Mouse (Mus musculus): ENCODE results near the gene Glce.

Glce gene

DNA sequence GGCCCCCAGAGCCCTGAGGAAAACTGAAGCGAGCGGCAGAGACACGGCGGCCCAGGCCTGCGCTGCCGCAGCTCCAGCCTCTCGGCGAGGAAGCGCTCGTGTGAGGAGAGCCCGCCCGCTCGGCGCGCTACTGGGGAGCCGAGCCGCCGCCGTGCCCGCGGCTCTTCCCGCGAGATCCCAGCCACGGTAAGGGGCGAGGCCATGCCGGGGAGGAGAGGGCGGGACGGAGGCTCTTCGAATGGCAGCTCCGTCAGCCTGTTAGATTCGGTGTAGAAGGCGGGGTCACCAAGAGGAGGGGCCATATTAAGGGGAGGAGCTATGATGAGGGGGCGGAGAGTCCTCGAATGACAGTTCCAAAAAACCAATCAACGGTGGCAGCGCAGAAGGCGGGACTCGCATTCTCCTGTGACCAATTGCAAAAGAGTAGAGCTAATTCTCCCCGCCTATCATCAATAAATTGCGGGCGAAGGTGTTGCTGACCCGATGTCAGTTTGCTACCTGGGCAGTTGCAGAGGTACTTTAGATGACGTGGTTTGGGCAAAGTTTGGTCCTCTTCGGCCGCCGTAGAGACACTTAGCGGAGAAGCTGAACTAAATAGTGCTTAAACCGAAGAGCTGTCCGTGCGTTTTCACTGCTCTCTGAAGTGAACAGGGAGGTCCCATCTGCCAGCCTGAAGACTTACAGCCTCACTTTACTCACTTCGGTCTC, at the start of gene Glce:
Glce (minus strand) TSS at position 148 of the 708 bp plus-strand sequence.
- in situ Hi-C loops (cut with MboI; ENCODE audit: low pct_unique_long_range_greater_than_20kb in 1 of 2, low sequenced_read_pairs in 2 of 2, unreplicated experiment in 1 of 2): no loop called here

DNA sequence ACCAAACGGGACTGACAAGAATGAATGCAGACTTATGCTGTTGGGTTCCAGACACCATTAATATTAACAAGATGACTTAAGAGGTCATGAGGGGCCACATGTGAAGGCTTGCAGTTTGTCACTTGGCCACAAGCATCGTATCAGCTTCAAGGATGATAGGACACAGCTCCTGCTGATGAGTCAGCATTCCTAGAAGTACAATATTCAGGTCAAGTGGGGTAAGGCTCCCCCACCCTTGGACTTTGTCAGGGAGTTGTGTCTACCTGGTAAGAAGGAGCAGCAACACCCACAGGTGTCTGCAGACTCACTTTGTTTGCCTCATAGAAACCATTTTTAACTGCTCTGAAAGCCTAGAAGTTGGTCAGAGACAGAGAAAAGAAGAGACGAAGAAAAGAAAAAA, 49.8 kb upstream of the Glce start:
- in situ Hi-C loops (cut with MboI; ENCODE audit: low pct_unique_long_range_greater_than_20kb in 1 of 2, low sequenced_read_pairs in 2 of 2, unreplicated experiment in 1 of 2): no loop called here

DNA sequence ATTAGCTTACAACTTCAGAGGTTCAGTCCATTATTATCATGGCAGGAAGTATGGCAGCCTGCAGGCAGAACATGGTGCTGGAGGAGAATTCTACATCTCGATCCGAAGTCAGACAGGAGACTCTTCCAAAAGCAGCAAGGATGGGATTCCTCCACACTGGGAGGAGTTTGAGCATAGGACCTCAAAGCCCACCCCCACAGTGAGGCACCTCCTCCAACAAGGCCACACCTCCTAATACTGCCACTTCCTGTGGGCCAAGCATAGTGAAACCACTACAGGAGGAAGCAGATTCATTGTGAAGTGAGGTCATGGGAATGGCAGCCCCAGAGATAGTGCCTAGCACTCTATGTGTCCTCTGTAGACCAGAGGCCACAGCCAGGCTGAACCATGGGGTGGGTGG, 48.5 kb upstream of the Glce start:
- in situ Hi-C loops (cut with MboI; ENCODE audit: low pct_unique_long_range_greater_than_20kb in 1 of 2, low sequenced_read_pairs in 2 of 2, unreplicated experiment in 1 of 2): no loop called here

DNA sequence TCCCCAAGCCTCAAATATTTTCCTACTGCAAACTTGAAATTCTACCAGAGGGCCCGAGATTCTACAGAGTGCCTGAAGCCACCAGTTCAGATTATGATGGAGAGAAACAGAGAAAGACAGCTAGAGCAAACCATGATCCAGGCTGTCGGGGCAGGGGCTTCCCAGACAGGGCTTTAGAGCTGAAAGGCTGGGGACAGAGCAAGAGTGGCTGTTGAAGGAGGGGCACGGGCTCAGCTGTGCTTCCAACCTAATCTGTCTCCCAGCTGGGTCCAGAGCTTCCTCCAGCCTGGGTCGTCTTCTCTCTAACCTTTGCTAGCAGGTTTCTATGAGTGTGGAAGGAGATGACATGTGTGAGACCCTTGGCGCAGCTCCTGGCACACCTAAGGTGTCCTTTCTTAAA, 44.2 kb upstream of the Glce start:
- in situ Hi-C loops (cut with MboI; ENCODE audit: low pct_unique_long_range_greater_than_20kb in 1 of 2, low sequenced_read_pairs in 2 of 2, unreplicated experiment in 1 of 2): no loop called here

DNA sequence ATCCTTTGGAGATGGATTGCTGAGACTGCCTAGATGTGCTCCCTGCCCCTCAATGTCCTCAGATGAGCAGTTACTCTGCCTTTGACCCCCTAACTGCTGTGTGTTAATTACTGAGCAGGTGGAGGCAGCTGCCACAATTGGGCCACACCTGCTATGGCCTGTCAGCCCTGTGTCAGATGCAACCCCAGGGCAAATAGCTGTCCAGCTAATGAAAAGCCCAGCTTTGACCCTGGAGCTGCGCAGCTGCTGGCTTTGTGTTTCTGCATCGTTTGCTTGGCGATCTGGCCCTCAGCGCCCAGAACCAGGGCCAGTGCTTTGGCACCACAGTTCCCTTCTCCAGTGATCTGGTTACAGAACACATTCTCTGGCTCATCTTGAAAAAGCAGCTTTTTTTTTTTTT, 43.7 kb upstream of the Glce start:
- in situ Hi-C loops (cut with MboI; ENCODE audit: low pct_unique_long_range_greater_than_20kb in 1 of 2, low sequenced_read_pairs in 2 of 2, unreplicated experiment in 1 of 2): no loop called here

DNA sequence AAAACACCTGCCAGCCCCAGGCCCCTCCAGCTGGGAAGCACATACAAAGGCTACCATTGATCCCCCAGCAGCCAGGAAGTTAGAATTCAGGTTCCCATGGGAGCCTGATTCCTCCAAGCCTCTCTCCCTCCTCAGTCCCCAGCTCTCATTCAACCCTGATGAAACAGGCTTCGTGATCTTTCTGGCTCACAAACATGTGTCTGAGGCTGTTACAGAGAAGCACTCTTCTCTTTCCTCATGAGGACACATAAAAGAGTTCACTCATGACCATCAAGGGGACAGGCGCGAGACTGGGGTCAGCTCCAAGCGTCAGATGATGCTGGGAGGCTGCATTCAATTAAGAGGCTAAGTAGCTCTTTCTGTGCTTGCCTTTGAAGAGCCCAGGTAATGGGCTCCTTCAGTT, 40.4 kb upstream of the Glce start:
- in situ Hi-C loops (cut with MboI; ENCODE audit: low pct_unique_long_range_greater_than_20kb in 1 of 2, low sequenced_read_pairs in 2 of 2, unreplicated experiment in 1 of 2): no loop called here

DNA sequence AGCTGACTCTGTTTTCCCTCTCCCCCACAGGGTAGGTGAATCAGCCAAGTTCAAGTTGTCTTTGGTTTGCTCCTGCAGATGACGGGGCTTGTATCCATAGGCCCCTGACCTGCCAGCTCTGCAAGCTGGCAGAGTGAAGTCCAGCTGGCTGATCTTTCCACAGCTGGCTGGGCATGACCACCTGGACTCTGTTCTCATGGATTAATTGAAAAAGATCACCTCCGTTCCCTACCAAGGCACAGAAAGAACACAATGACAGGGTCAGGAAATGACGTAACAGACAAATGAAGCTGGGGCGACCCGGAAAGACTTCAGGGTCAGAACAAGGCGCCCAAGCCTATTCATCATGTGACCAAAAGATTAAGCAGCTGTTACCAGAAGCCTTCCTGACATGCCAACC, 38.3 kb upstream of the Glce start:
- in situ Hi-C loops (cut with MboI; ENCODE audit: low pct_unique_long_range_greater_than_20kb in 1 of 2, low sequenced_read_pairs in 2 of 2, unreplicated experiment in 1 of 2): no loop called here

DNA sequence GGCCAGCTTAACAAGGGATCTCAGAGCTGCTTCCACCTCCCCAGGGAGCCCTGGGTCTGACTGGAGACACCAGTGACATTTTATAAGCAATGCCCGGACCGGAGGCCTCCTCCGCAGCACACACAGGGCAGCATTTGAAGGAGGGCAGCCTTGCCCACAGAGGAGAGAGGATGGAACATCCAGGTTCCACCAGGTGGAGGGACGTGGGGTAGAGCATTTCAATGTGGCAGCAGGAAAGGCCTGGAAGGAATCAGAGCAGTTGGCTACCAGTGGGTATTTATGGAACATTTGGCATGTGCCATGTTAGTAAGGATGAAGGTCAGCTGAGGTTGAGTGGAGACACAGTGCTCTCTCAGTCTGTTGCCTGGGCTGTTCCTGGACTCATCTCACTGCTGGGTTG, 36.3 kb upstream of the Glce start:
- in situ Hi-C loops (cut with MboI; ENCODE audit: low pct_unique_long_range_greater_than_20kb in 1 of 2, low sequenced_read_pairs in 2 of 2, unreplicated experiment in 1 of 2): no loop called here

DNA sequence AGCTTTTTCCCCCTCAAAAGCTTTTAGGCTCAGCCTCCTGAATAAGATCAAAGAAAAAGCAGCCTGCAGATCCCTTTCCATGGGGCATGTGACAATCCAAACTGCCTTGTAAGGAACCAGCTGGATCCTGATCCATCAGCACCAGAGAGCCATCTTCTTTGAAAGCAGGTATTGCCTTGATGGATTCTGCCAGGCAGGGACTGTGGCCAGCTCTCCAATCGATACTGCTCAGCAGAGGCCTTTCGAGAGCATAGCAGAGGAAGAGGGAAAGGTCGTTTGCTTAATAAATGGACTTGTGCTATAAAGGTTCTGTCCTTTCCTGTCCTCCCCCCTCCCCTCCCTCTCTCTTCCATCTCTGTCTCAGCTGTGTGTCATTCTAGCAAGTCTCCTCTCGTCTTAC, 33.4 kb upstream of the Glce start:
- in situ Hi-C loops (cut with MboI; ENCODE audit: low pct_unique_long_range_greater_than_20kb in 1 of 2, low sequenced_read_pairs in 2 of 2, unreplicated experiment in 1 of 2): no loop called here

DNA sequence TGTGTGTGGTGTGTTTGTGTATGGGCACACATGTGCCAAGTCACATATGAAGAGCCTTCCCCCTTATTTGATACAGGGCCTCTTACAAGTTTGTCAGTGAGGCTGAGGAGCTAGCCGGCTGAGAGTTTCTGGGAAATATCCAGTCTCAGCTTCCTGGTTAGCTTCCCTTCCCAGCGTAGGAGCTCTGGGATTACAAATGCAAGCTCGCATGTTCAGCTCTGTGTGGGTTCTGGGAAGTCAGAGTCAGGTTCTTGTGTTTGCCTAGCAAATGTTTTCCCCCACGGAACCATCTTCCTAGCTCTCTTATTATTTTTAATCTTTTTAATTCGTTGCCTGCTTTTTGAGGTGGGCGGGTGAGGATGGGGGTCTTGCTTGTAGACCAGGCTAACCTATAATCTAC, 32.9 kb upstream of the Glce start:
- in situ Hi-C loops (cut with MboI; ENCODE audit: low pct_unique_long_range_greater_than_20kb in 1 of 2, low sequenced_read_pairs in 2 of 2, unreplicated experiment in 1 of 2): no loop called here

DNA sequence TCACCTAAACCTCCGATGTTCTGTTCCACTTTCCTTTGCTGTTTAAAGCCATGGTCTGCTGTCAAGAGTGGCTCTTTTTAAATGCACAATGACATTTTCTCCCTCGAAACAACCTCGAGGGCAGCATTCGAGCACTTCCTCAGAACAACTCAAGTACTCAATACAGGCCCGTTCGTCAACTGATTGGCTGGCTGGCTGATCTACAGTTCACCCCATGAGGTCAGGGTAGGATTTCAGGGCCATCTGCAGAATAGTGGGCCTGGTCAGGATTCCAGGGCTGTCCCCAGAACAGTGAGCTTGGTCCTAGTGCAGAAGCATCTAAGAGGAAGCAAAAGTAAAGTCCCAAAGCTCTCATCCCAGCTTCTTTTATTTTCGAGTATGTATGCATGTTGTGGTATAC, 32.5 kb upstream of the Glce start:
- in situ Hi-C loops (cut with MboI; ENCODE audit: low pct_unique_long_range_greater_than_20kb in 1 of 2, low sequenced_read_pairs in 2 of 2, unreplicated experiment in 1 of 2): no loop called here

DNA sequence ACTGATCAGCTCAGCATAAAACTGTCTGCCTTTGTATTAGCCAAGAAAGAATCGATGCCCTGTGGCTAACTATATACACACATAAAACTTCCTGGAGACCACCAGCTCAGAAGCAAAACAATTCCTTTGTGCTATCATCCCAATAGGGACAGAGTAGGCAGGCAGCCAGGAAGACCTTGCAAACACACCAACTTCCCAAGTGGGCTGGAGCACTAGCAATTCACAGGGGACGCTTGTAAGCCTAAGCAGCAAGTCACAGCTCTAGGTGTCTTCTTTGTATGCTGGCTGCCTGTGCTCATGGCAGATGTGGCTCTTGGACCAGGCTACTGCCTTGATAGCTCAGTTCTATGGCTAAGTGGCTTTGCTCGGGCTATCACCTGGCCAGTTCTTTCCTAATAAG, 32.1 kb upstream of the Glce start:
- in situ Hi-C loops (cut with MboI; ENCODE audit: low pct_unique_long_range_greater_than_20kb in 1 of 2, low sequenced_read_pairs in 2 of 2, unreplicated experiment in 1 of 2): no loop called here

DNA sequence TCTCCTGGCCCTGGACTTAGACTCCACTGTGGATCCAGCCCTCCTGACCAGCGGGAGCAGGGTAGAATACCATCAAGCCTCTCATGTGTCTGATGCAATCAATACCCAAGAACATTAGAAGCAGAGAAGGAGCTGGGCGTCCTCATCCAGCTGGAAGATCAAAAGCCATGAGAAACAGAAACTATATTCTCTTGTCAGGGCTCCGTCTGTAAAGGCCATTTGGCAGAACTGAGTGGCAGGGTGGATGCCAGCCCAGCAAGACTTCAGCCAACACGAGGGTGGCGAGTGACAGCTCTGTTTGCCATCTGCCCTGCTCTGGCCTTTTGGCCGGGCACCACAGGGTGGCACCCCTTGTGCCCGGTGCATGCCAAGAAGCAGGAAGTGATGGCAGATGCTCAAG, 30.8 kb upstream of the Glce start:
- in situ Hi-C loops (cut with MboI; ENCODE audit: low pct_unique_long_range_greater_than_20kb in 1 of 2, low sequenced_read_pairs in 2 of 2, unreplicated experiment in 1 of 2): no loop called here

DNA sequence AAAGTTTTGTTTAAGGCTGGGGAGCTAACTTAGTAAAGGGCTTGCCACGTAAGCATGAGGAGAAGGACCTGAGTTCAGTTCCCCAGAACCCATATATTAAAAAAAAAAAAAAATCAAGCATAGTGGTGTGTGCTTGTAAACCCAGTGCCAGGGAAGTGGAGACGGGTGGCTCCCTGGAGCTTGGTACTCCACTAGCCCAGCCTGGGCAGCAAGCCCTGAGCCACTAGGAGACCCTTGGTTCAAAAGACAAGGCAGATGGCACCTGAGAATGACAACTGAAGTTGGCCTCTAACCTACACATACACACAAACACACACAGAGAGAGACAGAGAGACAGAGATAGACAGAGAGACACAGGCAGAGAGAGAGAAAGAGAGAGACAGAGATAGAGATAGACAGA, 30.1 kb upstream of the Glce start:
- in situ Hi-C loops (cut with MboI; ENCODE audit: low pct_unique_long_range_greater_than_20kb in 1 of 2, low sequenced_read_pairs in 2 of 2, unreplicated experiment in 1 of 2): no loop called here

DNA sequence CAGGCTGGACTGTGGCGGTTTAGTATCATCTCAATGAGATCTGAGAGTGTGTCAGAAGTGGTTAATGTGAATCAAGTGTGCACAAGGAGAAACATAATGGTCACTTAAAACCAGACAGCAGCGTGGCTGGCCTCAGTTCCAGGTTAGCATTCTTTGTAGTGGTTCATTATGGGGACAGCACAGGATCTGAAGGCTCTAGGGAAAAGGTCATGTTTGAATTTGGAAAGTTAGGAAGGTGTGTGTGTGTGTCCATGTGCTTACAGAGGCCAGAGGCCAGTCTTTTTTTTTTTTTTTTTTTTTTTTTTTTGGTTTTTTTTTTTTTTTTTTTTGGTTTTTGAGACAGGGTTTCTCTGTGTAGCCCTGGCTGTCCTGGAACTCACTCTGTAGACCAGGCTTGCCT, 22.7 kb upstream of the Glce start:
- in situ Hi-C loops (cut with MboI; ENCODE audit: low pct_unique_long_range_greater_than_20kb in 1 of 2, low sequenced_read_pairs in 2 of 2, unreplicated experiment in 1 of 2): no loop called here

DNA sequence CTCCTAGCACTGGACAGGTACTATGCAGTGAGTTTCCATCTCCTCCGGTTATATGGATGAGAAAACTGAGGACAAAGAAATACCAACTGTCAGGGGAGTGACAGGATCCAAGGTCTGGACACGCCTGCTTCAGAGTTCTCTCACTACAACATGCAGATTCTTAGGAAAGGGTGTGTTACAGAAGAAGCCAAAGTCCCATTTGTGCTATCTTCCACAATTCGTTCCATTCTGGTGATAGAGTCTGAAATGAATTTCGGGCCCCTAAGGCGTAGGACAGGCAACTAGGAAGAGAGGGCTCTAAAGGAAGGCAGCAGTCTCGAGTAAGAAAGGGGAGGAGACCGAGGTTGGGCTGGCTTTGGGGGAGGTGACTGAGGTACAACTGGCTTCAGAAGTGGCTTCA, 21.0 kb upstream of the Glce start:
- in situ Hi-C loops (cut with MboI; ENCODE audit: low pct_unique_long_range_greater_than_20kb in 1 of 2, low sequenced_read_pairs in 2 of 2, unreplicated experiment in 1 of 2): no loop called here

DNA sequence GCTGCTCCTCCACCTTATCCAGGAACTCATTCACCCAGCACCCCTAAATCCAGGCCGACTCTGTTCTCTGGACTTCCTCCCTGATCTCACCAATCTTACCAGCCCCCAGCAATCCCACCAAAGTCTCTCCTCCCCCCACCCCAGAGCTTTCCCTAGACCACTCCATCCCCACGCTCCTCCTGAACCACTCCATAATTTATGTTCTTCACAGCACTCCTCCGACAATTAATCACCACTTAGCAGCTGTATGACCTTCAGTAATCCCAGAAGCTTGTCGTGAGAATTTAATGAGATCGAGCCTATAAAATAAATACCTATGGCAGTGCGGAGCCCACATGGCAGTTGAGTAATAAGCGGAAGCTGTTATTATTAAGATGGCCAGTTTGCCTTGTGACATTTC, 16.6 kb upstream of the Glce start:
- in situ Hi-C loops (cut with MboI; ENCODE audit: low pct_unique_long_range_greater_than_20kb in 1 of 2, low sequenced_read_pairs in 2 of 2, unreplicated experiment in 1 of 2): no loop called here

DNA sequence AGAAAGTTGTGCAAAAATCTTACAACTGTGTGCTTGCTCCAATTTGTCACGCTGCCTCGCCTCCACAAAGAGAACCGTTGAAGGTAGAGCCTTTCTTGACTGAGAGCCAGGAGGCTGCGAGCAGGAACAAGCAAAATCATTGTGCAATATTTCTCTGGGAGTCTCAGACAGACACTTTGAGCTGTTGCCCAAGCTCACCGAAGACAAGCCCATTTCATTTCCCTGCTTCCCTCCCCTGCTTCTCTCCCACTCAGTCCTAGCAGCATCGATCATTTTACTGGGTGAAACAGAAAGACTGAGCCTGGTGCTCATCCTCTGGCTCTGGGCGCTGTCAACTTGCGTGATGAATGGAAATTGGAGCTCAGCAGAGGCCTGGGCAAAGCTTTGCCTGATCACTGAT, 14.8 kb upstream of the Glce start:
- in situ Hi-C loops (cut with MboI; ENCODE audit: low pct_unique_long_range_greater_than_20kb in 1 of 2, low sequenced_read_pairs in 2 of 2, unreplicated experiment in 1 of 2): no loop called here

DNA sequence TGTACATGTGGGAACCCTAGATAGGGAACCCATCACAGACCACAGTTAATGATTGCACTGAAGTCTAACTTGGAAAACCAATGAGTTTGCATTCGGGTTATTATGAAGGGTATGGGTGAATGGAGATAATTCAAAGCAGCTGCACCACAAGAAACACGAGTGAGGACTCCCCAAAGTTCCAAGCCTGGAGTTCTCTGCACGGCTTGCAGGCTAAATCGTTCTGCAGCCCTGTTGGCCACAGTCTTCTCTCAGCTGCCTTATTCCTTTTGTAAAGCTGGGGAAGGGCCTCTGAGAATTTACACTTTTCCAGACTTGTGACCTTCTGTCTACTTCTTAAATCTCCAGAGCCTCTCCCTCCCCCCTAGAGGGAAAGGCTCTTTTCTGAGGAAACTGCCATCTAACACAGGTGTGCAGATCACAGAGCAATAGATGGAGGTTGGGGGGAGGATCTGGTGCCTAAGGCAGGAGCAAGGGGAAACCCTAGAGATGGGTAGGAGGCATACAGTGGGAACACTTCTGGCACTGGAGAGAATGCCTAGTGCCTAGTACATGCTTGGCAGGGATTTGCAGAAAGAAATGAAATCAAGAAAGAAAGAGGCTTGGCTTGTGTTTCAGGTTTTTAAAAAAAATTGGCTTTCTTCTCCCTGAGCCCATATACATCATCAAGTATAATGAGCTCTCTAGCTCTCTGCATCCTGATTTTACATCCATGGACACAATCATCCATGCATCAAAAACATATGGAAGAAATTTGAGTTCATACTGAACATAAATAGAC, 9.7 kb upstream of the Glce start:
- in situ Hi-C loops (cut with MboI; ENCODE audit: low pct_unique_long_range_greater_than_20kb in 1 of 2, low sequenced_read_pairs in 2 of 2, unreplicated experiment in 1 of 2): no loop called here

DNA sequence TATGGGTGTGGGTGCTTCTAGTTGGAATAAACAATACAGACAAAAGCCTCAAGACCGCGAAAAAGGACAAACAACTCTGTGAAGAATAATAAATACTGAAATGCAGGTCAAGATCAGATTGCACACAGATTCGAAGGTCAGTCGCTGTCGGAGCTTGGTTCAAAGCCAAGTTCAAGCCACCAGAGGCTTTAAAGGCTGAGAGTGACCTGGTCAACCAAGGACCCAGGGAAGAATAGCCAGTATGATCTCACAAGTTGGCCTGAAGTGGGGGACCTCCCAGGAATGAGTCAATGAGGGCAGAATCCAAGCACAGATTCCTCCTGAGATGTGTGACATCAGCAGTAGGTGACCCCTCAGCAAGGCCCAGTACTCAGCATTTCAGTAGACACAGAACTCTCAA, 8.3 kb upstream of the Glce start:
- in situ Hi-C loops (cut with MboI; ENCODE audit: low pct_unique_long_range_greater_than_20kb in 1 of 2, low sequenced_read_pairs in 2 of 2, unreplicated experiment in 1 of 2): no loop called here

Measured in mouse embryonic stem cell (cell line).